8 mouse cellular contexts compared by ENCODE assay signal in genomic region chr4:41754797-41755337, GRCm38 (mm10). TPM values are rescaled to one million over a fixed set of nuclear protein-coding genes. Genes with fewer than 3 reads are reported as not detected.
DNase-seq lines count a peak whose midpoint lies in the region; ATAC-seq lines count a peak whose summit lies in the region.

Gene Galt (plus strand): TSS chr4:41755228.

- peak within 1 kb of the TSS; percentile 69 for H3K4me3 ChIP-seq in midbrain, embryonic 11.5 days (ENCODE audit: low read depth, low read length)

- no peaks in the 10 kb centered on the region for H3K36me3 ChIP-seq in midbrain, embryonic 11.5 days (ENCODE audit: control insufficient read depth, insufficient read depth, low read length)

- peak; percentile 56 for ATAC-seq in midbrain, embryonic 11.5 days (ENCODE audit: low FRiP score)

- no peaks in the 10 kb centered on the region for H3K9me3 ChIP-seq in midbrain, embryonic 11.5 days (ENCODE audit: control insufficient read depth, low read length)

- H3K4me1 ChIP-seq in midbrain, embryonic 11.5 days (ENCODE audit: control insufficient read depth, insufficient read depth, low read length), result peaks cover 3% of the 10 kb centered on the region

- H3K27ac ChIP-seq in midbrain, embryonic 11.5 days (ENCODE audit: low read depth, low read length), result peak within 1 kb of the TSS; percentile 22; the same call in 1 of the 2 replicates

- DNase-seq in cerebellum, adult 11-12 months, result peak; percentile 88
- no peak for DNase-seq in cerebellum, postnatal 4 days (ENCODE audit: low spot score in 2 of 2)
- DNase-seq in urinary bladder, postnatal 14 days (ENCODE audit: low spot score), result peak; percentile 67
- DNase-seq in urinary bladder, postnatal 36 days (ENCODE audit: low spot score in 2 of 2), result no peak
- no peak for DNase-seq in heart, adult 8-10 months (ENCODE audit: low spot score)
- DNase-seq in layer of hippocampus, postnatal 25 days (ENCODE audit: extremely low spot score in 1 of 2, low spot score in 1 of 2), result no peak
- DNase-seq in midbrain, embryonic 11.5 days (ENCODE audit: low spot score, missing footprints), result no peak
- no peak for DNase-seq in right cerebral cortex, postnatal 4 days

- H3K9ac ChIP-seq in midbrain, embryonic 11.5 days (ENCODE audit: low read length), result peak within 1 kb of the TSS; percentile 70

- 14% methylated on average over 14 of the region's 14 CpGs for WGBS in midbrain, embryonic 11.5 days

- peak within 1 kb of the TSS; percentile 99 for H3K4me2 ChIP-seq in midbrain, embryonic 11.5 days

- H3K27me3 ChIP-seq in midbrain, embryonic 11.5 days (ENCODE audit: control insufficient read depth, insufficient read depth, low read length), result no peaks in the 10 kb centered on the region

RNA-seq across cellular contexts. Expression of gene Galt, which starts in this region (rescaled TPM):
- 10 to 100 TPM; 52.6 to 60.5 (median 58.6) TPM for total RNA-seq in heart, adult 8-10 months (2022)
- 10 to 100 TPM; 54.3 to 55.7 TPM for total RNA-seq in layer of hippocampus, postnatal 25 days (2021)
- polyA plus RNA-seq in midbrain, embryonic 11.5 days (2014; fragmentation: Nextera tagmentation; extraction: Ambion mirVana), result 19.5 and 19.7 TPM in 2 replicates

Comparison
In these comparisons a context has a peak if more than half of its experiments do, and no peak if none do; other contexts are left out.
1. DNase-seq: peak in cerebellum, adult 11-12 months (single experiment) and urinary bladder, postnatal 14 days (single experiment); none in cerebellum, postnatal 4 days (0 of 2), urinary bladder, postnatal 36 days (0 of 2), heart, adult 8-10 months (single experiment), layer of hippocampus, postnatal 25 days (0 of 2), midbrain, embryonic 11.5 days (single experiment) and right cerebral cortex, postnatal 4 days (single experiment).